Mouse (Mus musculus): ENCODE data around the gene Bcl2l10. TPM values are rescaled to one million over a fixed set of nuclear protein-coding genes. Genes with fewer than 3 reads are reported as not detected.
A peak's percentile ranks its signal among the peaks of the same experiment; 100 is the strongest.

Bcl2l10 gene
- total and polyA plus RNA-seq, 3 experiments = not detected

DNA sequence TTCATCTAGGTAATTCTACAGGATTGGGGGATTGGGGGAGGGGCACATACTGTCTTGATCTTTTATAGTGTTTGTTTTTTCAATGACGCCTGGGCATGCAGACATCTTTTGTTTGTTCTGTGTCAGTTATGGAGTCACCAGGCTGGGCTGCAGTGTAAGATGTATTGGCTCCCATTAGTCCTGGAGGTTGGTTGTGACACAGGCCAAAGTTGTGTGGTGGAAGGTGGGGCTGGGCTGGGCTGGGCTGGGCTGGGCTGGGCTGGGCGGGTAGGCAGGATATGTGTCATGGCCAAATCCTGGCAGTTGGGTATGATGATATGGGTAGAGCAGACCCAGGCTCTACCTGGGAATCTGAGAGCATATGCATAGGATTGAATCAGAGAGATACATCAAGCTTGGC is 31.2 kb downstream of the Bcl2l10 start:
- DNase-seq (ENCODE audit: extremely low read depth) = no peak
- Histone ChIP-seq H3K9ac (ENCODE audit: insufficient read depth, low read depth) (no peak overlapping the region), H3K36me3 (replicated peaks in 1 of 2; ENCODE audit: control insufficient read depth in 1 of 2, insufficient read depth in 1 of 2, low read length in 1 of 2) (no peaks in the 10 kb centered on the region), H3K27ac (ENCODE audit: insufficient read depth, low read depth) (no peak overlapping the region), H3K4me1 (ENCODE audit: control insufficient read depth in 1 of 2, insufficient read depth in 2 of 2) (no peaks in the 10 kb centered on the region), H3K4me3 (replicated peaks in 1 of 3; ENCODE audit: low read depth in 2 of 3, low read length in 2 of 3, poor library complexity in 1 of 3) (no peak overlapping the region), H3K4me2 (ENCODE audit: insufficient read depth, low read depth, poor library complexity, severe bottlenecking) (no peak overlapping the region), H3K27me3 (replicated peaks) (no peaks in the 10 kb centered on the region), H3K9me3 (replicated peaks; ENCODE audit: low read length) (peaks cover 10% of the 10 kb centered on the region), H3K79me2 (replicated peaks; ENCODE audit: control insufficient read depth, extremely low read depth, insufficient read depth, poor library complexity, severe bottlenecking) (no peaks in the 10 kb centered on the region)
- TF ChIP-seq E2F4 (IDR thresholded peaks at IDR 0.05; ENCODE audit: insufficient replicate concordance, low read depth, low read length) (no peak), ETS1 (conservative IDR thresholded peaks at IDR 0.05; ENCODE audit: low read depth, low read length) (no peak), RCOR1 (conservative IDR thresholded peaks at IDR 0.05; ENCODE audit: low read depth, low read length) (no peak)
- dilution Hi-C loops (cut with MboI; ENCODE audit: extremely low pct_ligation_motif_present, extremely low pct_unique_long_range_greater_than_20kb, low sequenced_read_pairs) (no loop called here), in situ Hi-C loops (cut with MboI; ENCODE audit: low pct_ligation_motif_present, low pct_unique_long_range_greater_than_20kb, low sequenced_read_pairs) (no loop called here)

DNA sequence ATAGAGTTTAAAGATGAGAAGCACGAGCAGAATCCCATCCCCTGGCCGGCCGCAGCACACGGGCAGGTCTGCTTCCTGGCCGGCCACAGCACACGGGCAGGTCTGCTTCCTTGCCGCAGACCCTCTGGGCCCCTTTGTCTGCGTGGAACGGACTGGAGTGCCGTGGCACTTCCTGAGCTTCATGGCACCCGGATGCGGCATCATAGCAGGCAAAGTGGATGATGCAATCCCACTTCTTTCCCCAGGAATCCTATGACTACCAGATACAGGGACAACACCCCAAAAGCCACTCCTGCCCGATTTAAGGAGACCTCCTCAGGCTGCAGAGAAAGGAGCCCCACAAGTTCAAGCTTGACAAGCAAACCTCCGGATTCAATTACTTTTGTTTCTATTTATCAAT is 35.3 kb downstream of the Bcl2l10 start:
- no peak for DNase-seq (ENCODE audit: extremely low read depth)
- peaks cover 8 to 31% of the 10 kb centered on the region in 2 experiments for H3K36me3 ChIP-seq (replicated peaks in 1 of 2; ENCODE audit: control insufficient read depth in 1 of 2, insufficient read depth in 1 of 2, low read length in 1 of 2)
- H3K27ac ChIP-seq (ENCODE audit: insufficient read depth, low read depth) = no peak overlapping the region
- dilution Hi-C loops (cut with MboI; ENCODE audit: extremely low pct_ligation_motif_present, extremely low pct_unique_long_range_greater_than_20kb, low sequenced_read_pairs) = no loop called here
- no peaks in the 10 kb centered on the region for H3K4me1 ChIP-seq (ENCODE audit: control insufficient read depth in 1 of 2, insufficient read depth in 2 of 2)
- H3K4me2 ChIP-seq (ENCODE audit: insufficient read depth, low read depth, poor library complexity, severe bottlenecking) = no peak overlapping the region
- no peak overlapping the region for H3K9ac ChIP-seq (ENCODE audit: insufficient read depth, low read depth)
- H3K27me3 ChIP-seq (replicated peaks) = no peaks in the 10 kb centered on the region
- no peaks in the 10 kb centered on the region for H3K79me2 ChIP-seq (replicated peaks; ENCODE audit: control insufficient read depth, extremely low read depth, insufficient read depth, poor library complexity, severe bottlenecking)
- H3K9me3 ChIP-seq (replicated peaks; ENCODE audit: low read length) = no peaks in the 10 kb centered on the region
- no peak overlapping the region for H3K4me3 ChIP-seq (replicated peaks in 1 of 3; ENCODE audit: low read depth in 2 of 3, low read length in 2 of 3, poor library complexity in 1 of 3)
- no peak for TF ChIP-seq BHLHE40 (IDR thresholded peaks at IDR 0.05; ENCODE audit: low read depth, low read length)
- no peak for TF ChIP-seq KAT2A (IDR thresholded peaks at IDR 0.05; ENCODE audit: insufficient replicate concordance, low read length)
- TF ChIP-seq ZNF384 (IDR thresholded peaks at IDR 0.05; ENCODE audit: low read depth, low read length) = no peak
- no peak for TF ChIP-seq MXI1 (IDR thresholded peaks at IDR 0.05; ENCODE audit: low read depth, low read length)
- TF ChIP-seq ZC3H11A (IDR thresholded peaks at IDR 0.05; ENCODE audit: low read depth, low read length) = no peak
- TF ChIP-seq MAZ (IDR thresholded peaks at IDR 0.05; ENCODE audit: low read depth, low read length) = no peak
- no peak for TF ChIP-seq POLR2AphosphoS2 (IDR thresholded peaks at IDR 0.05; ENCODE audit: low read depth, low read length)
- no peak for TF ChIP-seq TCF12 (IDR thresholded peaks at IDR 0.05; ENCODE audit: low read depth, low read length)
- no peak for TF ChIP-seq USF2 (conservative IDR thresholded peaks at IDR 0.05; ENCODE audit: low read depth, low read length)
- TF ChIP-seq GABPA (IDR thresholded peaks at IDR 0.05; ENCODE audit: insufficient replicate concordance, low read depth, low read length) = no peak
- TF ChIP-seq CTCF (conservative IDR thresholded peaks at IDR 0.05 in 1 of 2, IDR thresholded peaks at IDR 0.05 in 1 of 2; ENCODE audit: low read depth in 2 of 2, low read length in 2 of 2) = no peak
- no peak for TF ChIP-seq SIN3A (IDR thresholded peaks at IDR 0.05; ENCODE audit: low read length)
- in situ Hi-C loops (cut with MboI; ENCODE audit: low pct_ligation_motif_present, low pct_unique_long_range_greater_than_20kb, low sequenced_read_pairs) = no loop called here

DNA sequence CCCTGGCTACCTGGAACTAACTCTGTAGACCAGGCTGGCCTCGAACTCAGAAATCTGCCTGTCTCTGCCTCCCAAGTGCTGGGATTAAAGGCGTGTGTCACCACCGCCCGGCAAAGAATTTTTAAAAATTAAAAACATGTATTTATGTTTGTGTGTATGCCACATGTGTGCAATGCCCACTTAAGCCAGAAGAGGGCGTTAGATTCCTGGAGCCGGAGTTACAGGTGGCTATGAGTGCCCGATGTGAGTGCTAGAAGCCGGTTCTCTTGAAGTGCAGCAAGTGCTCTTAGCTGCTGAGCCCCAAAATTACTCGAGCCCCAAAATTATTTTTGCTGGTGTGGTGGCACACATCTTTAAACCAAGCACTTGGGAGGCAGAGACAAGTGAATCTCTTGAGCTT is 36.2 kb downstream of the Bcl2l10 start:
- H3K4me1 ChIP-seq (ENCODE audit: control insufficient read depth in 1 of 2, insufficient read depth in 2 of 2) = no peaks in the 10 kb centered on the region
- TF ChIP-seq SMC3 (IDR thresholded peaks at IDR 0.05; ENCODE audit: low read depth, low read length) (peak; percentile 27; the same call in 1 of the 2 replicates), CTCF (conservative IDR thresholded peaks at IDR 0.05 in 1 of 2, IDR thresholded peaks at IDR 0.05 in 1 of 2; ENCODE audit: low read depth in 2 of 2, low read length in 2 of 2) (peak; percentile 11 to 45; a peak in 2 of 4 replicates), BHLHE40 (IDR thresholded peaks at IDR 0.05; ENCODE audit: low read depth, low read length) (no peak), ZKSCAN1 (IDR thresholded peaks at IDR 0.05; ENCODE audit: borderline replicate concordance, low read depth, low read length) (no peak), POLR2A (IDR thresholded peaks at IDR 0.05; ENCODE audit: low read depth, low read length) (no peak), SIN3A (IDR thresholded peaks at IDR 0.05; ENCODE audit: low read length) (no peak)
- no peak for DNase-seq (ENCODE audit: extremely low read depth)

More for the DNA sequence above, 36.2 kb downstream of the Bcl2l10 start:
- in situ Hi-C loops (cut with MboI; ENCODE audit: low pct_ligation_motif_present, low pct_unique_long_range_greater_than_20kb, low sequenced_read_pairs) = no loop called here
- H3K27me3 ChIP-seq (replicated peaks) = no peaks in the 10 kb centered on the region
- peaks cover 14 to 37% of the 10 kb centered on the region in 2 experiments for H3K36me3 ChIP-seq (replicated peaks in 1 of 2; ENCODE audit: control insufficient read depth in 1 of 2, insufficient read depth in 1 of 2, low read length in 1 of 2)
- no peak overlapping the region for H3K9ac ChIP-seq (ENCODE audit: insufficient read depth, low read depth)
- no peak overlapping the region for H3K27ac ChIP-seq (ENCODE audit: insufficient read depth, low read depth)
- dilution Hi-C loops (cut with MboI; ENCODE audit: extremely low pct_ligation_motif_present, extremely low pct_unique_long_range_greater_than_20kb, low sequenced_read_pairs) = no loop called here
- H3K4me2 ChIP-seq (ENCODE audit: insufficient read depth, low read depth, poor library complexity, severe bottlenecking) = no peak overlapping the region
- H3K9me3 ChIP-seq (replicated peaks; ENCODE audit: low read length) = no peaks in the 10 kb centered on the region
- H3K4me3 ChIP-seq (replicated peaks in 1 of 3; ENCODE audit: low read depth in 2 of 3, low read length in 2 of 3, poor library complexity in 1 of 3) = no peak overlapping the region
- H3K79me2 ChIP-seq (replicated peaks; ENCODE audit: control insufficient read depth, extremely low read depth, insufficient read depth, poor library complexity, severe bottlenecking) = no peaks in the 10 kb centered on the region
